Mouse (Mus musculus): ENCODE measurements around the gene Eif2b2. TPM values are rescaled to one million over a fixed set of nuclear protein-coding genes. Genes with fewer than 3 reads are reported as not detected.
A peak's percentile ranks its signal among the peaks of the same experiment; 100 is the strongest.

Eif2b2 gene
- total RNA-seq, 2 experiments from 2014 or later: 9.5 to 12.1 TPM

GRCm38 (mm10) chr12:85233376-85234358 lies 14.4 kb downstream of the Eif2b2 start:
- ATAC-seq (replicated peaks; ENCODE audit: low FRiP score, poor library complexity, severe bottlenecking): no peak

DNA sequence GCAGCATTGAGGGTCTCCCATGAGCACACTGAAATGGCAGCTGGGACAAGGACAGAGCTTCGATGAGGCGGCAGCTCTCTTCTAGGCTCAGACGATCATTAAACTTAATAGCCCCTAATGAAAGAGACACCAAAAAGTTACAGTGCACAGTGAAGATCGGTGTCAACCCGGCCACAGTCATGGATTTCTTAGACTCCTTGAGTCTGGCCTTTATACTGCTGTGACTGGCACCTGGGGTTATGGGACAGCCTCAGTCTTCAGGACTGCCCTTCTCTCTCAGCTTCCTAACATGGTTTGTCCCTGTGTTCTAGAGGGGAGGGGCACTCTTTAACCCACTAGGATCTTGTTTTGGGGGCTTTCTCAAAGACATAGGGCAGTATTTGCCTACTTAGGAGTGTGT lies 18.3 kb downstream of the Eif2b2 start:
- no peak for ATAC-seq (replicated peaks; ENCODE audit: low FRiP score, poor library complexity, severe bottlenecking)

DNA sequence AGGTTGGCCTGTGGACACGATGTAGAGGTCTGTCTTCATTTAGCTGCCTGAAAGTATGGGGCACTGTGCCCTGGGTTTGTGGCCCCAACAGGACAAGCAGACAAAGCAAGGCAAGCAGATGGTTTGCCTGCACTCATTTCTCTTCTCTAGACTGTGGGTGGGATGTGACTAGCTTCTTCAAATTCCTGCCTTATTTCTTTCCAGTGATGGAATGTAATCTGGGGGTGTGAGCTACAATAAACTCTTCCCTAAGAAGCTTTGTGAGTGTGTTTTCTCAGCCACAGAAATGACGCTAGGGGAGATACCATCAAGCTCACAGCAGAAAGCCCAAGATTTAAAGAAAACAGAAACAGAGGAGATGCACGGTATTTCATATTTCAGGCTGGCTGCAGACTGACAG lies 32.8 kb downstream of the Eif2b2 start:
- no peak for ATAC-seq (replicated peaks; ENCODE audit: low FRiP score, poor library complexity, severe bottlenecking)

DNA sequence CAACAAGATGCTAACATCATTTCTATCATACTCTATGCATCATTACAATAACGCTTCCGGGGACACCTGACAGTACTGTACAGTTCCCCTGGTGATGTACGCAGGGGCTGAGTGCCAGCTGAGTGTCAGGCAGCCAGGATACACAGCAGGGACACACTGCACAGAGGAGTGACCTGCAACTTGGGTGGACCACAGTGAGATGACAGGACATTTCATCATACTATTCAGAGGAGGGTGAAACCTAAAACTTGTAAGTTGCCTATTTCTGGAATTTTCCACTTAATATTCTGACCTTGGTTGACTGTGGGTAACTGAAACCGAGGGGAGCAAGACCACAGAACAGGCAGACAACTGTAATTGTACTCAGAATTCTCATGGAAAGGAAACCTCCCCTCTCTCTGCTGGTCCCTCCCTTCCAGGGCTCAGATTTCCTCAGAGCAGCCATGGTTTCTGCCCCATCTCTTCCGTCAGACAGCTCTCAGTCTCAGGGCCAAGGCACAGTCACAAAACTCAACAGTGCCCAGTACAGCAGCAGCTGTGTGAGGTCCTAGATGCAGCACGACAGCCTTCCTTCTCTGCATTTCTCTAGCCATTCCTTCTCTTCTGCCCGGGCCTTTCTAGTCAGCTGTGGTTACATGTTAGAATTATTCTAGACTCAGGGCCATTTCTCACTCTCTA lies 36.9 kb downstream of the Eif2b2 start:
- no peak for ATAC-seq (replicated peaks; ENCODE audit: low FRiP score, poor library complexity, severe bottlenecking)

GRCm38 (mm10) chr12:85257008-85257639 lies 37.8 kb downstream of the Eif2b2 start:
- no peak for ATAC-seq (replicated peaks; ENCODE audit: low FRiP score, poor library complexity, severe bottlenecking)

GRCm38 (mm10) chr12:85262489-85262888 lies 43.2 kb downstream of the Eif2b2 start:
- no peak for ATAC-seq (replicated peaks; ENCODE audit: low FRiP score, poor library complexity, severe bottlenecking)

GRCm38 (mm10) chr12:85263190-85263589 lies 43.9 kb downstream of the Eif2b2 start:
- no peak for ATAC-seq (replicated peaks; ENCODE audit: low FRiP score, poor library complexity, severe bottlenecking)

GRCm38 (mm10) chr12:85264531-85264930 lies 45.2 kb downstream of the Eif2b2 start:
- ATAC-seq (replicated peaks; ENCODE audit: low FRiP score, poor library complexity, severe bottlenecking): no peak

DNA sequence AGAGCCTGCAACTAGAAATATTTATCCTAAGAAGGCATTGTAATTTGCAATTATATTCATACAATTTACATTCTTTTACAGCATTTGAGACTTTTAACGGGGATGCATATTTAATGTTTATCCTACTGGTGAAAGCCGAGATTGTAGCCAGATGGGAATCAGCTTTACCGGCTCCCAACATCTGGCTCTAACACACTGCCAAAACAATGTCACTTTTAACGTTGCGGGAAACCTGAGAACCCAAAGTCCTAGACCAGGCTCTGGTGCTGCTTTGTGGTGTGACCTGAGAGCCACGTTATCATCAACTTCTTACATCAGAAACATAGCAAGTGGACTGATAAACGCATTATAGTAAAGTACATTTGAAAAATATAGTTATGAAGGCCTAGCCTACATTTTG lies 45.7 kb downstream of the Eif2b2 start:
- no peak for ATAC-seq (replicated peaks; ENCODE audit: low FRiP score, poor library complexity, severe bottlenecking)

- no peak for ATAC-seq (replicated peaks; ENCODE audit: low FRiP score, poor library complexity, severe bottlenecking)
These were observed 47.0 kb downstream of the Eif2b2 start for GRCm38 (mm10) chr12:85266248-85266647.

- ATAC-seq (replicated peaks; ENCODE audit: low FRiP score, poor library complexity, severe bottlenecking): no peak
These were observed 50.5 kb downstream of the Eif2b2 start for GRCm38 (mm10) chr12:85269821-85270220.

GRCm38 (mm10) chr12:85270319-85270718 lies 51.0 kb downstream of the Eif2b2 start, which contains the start of gene Mlh3:
Gene Mlh3 (minus strand): TSS chr12:85270599.
- peak; percentile 93 for ATAC-seq (replicated peaks; ENCODE audit: low FRiP score, poor library complexity, severe bottlenecking)

DNA sequence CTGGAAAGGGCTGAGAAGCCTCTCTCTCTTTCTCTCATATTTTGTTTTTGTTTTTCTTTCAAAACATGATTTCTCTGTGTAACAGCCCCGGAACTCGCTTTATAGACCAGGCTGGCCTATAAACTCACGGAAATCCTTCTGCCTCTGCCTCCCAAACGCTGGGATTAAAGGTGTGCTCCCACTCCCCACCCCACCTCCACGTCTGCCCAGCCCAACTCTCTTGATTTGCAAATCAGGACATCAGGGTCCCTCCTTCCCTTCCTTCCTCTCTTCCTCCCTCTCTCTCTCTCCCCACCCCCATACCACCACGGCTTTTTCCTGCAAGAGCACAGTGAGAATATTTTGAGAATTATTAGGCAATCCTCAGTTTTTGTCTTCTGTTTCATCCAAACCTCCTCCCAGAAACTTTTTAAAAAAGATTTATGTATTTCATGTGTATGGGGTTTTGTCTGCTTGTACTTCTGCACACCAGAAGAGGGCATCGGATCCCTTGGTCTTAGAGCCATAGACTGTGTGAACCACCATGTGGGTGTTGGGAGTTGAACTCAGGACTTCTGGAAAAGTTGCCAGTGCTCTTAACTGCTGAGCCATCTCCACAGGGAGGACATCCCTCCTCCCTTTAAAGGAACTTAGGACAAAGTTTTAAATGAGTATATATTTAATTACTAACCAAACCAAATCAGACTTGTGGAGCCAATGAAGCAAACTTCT lies 52.0 kb downstream of the Eif2b2 start:
- no peak for ATAC-seq (replicated peaks; ENCODE audit: low FRiP score, poor library complexity, severe bottlenecking)

DNA sequence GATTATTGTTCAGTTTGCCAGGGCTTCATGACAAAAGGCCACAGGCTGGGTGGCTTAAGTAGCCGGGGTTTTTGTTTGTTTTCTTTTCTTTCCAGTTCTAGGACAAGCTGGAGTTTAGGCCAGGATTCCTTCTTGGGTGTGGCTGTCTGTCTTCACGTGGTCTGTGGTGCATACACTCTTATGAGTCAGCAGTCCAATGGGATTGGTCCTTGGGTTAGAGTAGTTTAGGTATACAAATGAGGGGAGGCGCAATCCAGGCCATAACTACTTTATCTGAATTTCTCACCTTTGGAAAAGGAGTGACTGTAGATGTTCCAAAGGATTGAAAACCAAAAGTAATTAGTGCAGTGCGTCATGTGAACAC lies 52.5 kb downstream of the Eif2b2 start:
- no peak for ATAC-seq (replicated peaks; ENCODE audit: low FRiP score, poor library complexity, severe bottlenecking)

DNA sequence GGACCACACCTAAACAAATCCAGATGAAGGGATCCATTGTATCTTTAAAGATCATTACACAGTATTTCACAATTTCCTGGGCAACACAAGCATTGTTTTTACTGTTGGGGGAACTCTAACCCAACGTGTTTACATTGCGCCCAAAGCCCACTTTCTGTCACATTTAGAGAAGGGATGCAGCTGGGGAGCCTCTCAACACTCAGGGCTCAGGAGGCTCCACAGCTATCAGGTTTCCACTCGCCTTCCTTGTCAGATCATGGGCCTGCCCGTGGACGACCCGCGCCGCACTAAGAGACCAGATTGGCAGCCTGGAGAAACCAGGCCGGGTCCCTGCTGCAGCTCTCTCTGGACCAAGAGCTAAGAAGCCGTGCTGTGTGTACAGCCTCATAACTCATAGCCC lies 54.2 kb downstream of the Eif2b2 start:
- no peak for ATAC-seq (replicated peaks; ENCODE audit: low FRiP score, poor library complexity, severe bottlenecking)

Other genes starting within 250 kb of the Eif2b2 start
- 34.8 and 45.6 TPM in 2 replicates for gene Fcf1, start 248.6 kb upstream of the Eif2b2 start, total RNA-seq (2015; ENCODE audit: low replicate concordance)
- gene Fcf1, start 248.6 kb upstream of the Eif2b2 start, total RNA-seq (2017; ENCODE audit: low replicate concordance): 26.7 and 61.2 TPM in 2 replicates
- gene Arel1, start 248.6 kb upstream of the Eif2b2 start, total RNA-seq (2015; ENCODE audit: low replicate concordance): 126 and 147 TPM in 2 replicates
- 216 and 219 TPM in 2 replicates for gene Arel1, start 248.6 kb upstream of the Eif2b2 start, total RNA-seq (2017; ENCODE audit: low replicate concordance)
- 25.1 and 28.4 TPM in 2 replicates for gene Ylpm1, start 223.2 kb upstream of the Eif2b2 start, total RNA-seq (2015; ENCODE audit: low replicate concordance)
- 17.2 and 46.0 TPM in 2 replicates for gene Ylpm1, start 223.2 kb upstream of the Eif2b2 start, total RNA-seq (2017; ENCODE audit: low replicate concordance)
- gene Prox2, start 108.7 kb upstream of the Eif2b2 start, total RNA-seq (2015; ENCODE audit: low replicate concordance): not detected in 2 replicates
- 1.3 and 3.1 TPM in 2 replicates for gene Prox2, start 108.7 kb upstream of the Eif2b2 start, total RNA-seq (2017; ENCODE audit: low replicate concordance)
- 21.1 and 53.9 TPM in 2 replicates for gene Dlst, start 108.6 kb upstream of the Eif2b2 start, total RNA-seq (2015; ENCODE audit: low replicate concordance)
- gene Dlst, start 108.6 kb upstream of the Eif2b2 start, total RNA-seq (2017; ENCODE audit: low replicate concordance): 122 and 210 TPM in 2 replicates
- gene Rps6kl1, start 68.2 kb upstream of the Eif2b2 start, total RNA-seq (2015; ENCODE audit: low replicate concordance): not detected in 2 replicates
- not detected in 2 replicates for gene Rps6kl1, start 68.2 kb upstream of the Eif2b2 start, total RNA-seq (2017; ENCODE audit: low replicate concordance)
- gene Pgf, start 41.7 kb upstream of the Eif2b2 start, total RNA-seq (2015; ENCODE audit: low replicate concordance): not detected in 2 replicates
- gene Pgf, start 41.7 kb upstream of the Eif2b2 start, total RNA-seq (2017; ENCODE audit: low replicate concordance): not detected in 2 replicates
- 0.19 and 1.0 TPM in 2 replicates for gene Mlh3, start 51.1 kb downstream of the Eif2b2 start, total RNA-seq (2015; ENCODE audit: low replicate concordance)
- gene Mlh3, start 51.1 kb downstream of the Eif2b2 start, total RNA-seq (2017; ENCODE audit: low replicate concordance): 2.2 and 2.6 TPM in 2 replicates
- gene Acyp1, start 69.0 kb downstream of the Eif2b2 start, total RNA-seq (2015; ENCODE audit: low replicate concordance): 7.9 and 26.1 TPM in 2 replicates
- 13.6 and 21.0 TPM in 2 replicates for gene Acyp1, start 69.0 kb downstream of the Eif2b2 start, total RNA-seq (2017; ENCODE audit: low replicate concordance)
- gene Zc2hc1c, start 69.1 kb downstream of the Eif2b2 start, total RNA-seq (2015; ENCODE audit: low replicate concordance): 0.42 TPM in 1 of 2 replicates, not detected in the other
- 0.17 TPM in 1 of 2 replicates, not detected in the other for gene Zc2hc1c, start 69.1 kb downstream of the Eif2b2 start, total RNA-seq (2017; ENCODE audit: low replicate concordance)
- gene Nek9, start 119.9 kb downstream of the Eif2b2 start, total RNA-seq (2015; ENCODE audit: low replicate concordance): 5.8 and 11.5 TPM in 2 replicates
- 5.9 and 10.5 TPM in 2 replicates for gene Nek9, start 119.9 kb downstream of the Eif2b2 start, total RNA-seq (2017; ENCODE audit: low replicate concordance)
- gene Tmed10, start 155.4 kb downstream of the Eif2b2 start, total RNA-seq (2015; ENCODE audit: low replicate concordance): 79.6 and 96.5 TPM in 2 replicates
- 29.9 and 45.4 TPM in 2 replicates for gene Tmed10, start 155.4 kb downstream of the Eif2b2 start, total RNA-seq (2017; ENCODE audit: low replicate concordance)

All from erythroblast, adult 5-6 weeks (primary cell).